Mouse (Mus musculus): ENCODE results near the gene Cdc42bpb. TPM values are rescaled to one million over a fixed set of nuclear protein-coding genes. Genes with fewer than 3 reads are reported as not detected.

The Cdc42bpb gene
- polyA plus RNA-seq, 1 experiment: not detected

- no peak for TF ChIP-seq GATA1 (IDR thresholded peaks at IDR 0.05; ENCODE audit: low read length)
Observed at GRCm38 (mm10) chr12:111293025-111293424, 84.5 kb downstream of the Cdc42bpb start.

- TF ChIP-seq GATA1 (IDR thresholded peaks at IDR 0.05; ENCODE audit: low read length): no peak
Observed at GRCm38 (mm10) chr12:111284532-111284931, 93.0 kb downstream of the Cdc42bpb start.

- no peak for TF ChIP-seq GATA1 (IDR thresholded peaks at IDR 0.05; ENCODE audit: low read length)
Observed at GRCm38 (mm10) chr12:111283573-111283972, 93.9 kb downstream of the Cdc42bpb start.

- TF ChIP-seq GATA1 (IDR thresholded peaks at IDR 0.05; ENCODE audit: low read length): no peak
Observed at GRCm38 (mm10) chr12:111276371-111276770, 101.1 kb downstream of the Cdc42bpb start.

GRCm38 (mm10) chr12:111275150-111275841, 102.2 kb downstream of the Cdc42bpb start:
- no peak for TF ChIP-seq GATA1 (IDR thresholded peaks at IDR 0.05; ENCODE audit: low read length)

- no peak for TF ChIP-seq GATA1 (IDR thresholded peaks at IDR 0.05; ENCODE audit: low read length)
Observed at GRCm38 (mm10) chr12:111274447-111275149, 102.9 kb downstream of the Cdc42bpb start.

GRCm38 (mm10) chr12:111274006-111274405, 103.5 kb downstream of the Cdc42bpb start:
- no peak for TF ChIP-seq GATA1 (IDR thresholded peaks at IDR 0.05; ENCODE audit: low read length)

- TF ChIP-seq GATA1 (IDR thresholded peaks at IDR 0.05; ENCODE audit: low read length): no peak
Observed at GRCm38 (mm10) chr12:111272420-111272819, 105.1 kb downstream of the Cdc42bpb start.

- no peak for TF ChIP-seq GATA1 (IDR thresholded peaks at IDR 0.05; ENCODE audit: low read length)
Observed at GRCm38 (mm10) chr12:111271966-111272365, 105.6 kb downstream of the Cdc42bpb start.

- TF ChIP-seq GATA1 (IDR thresholded peaks at IDR 0.05; ENCODE audit: low read length): no peak
Observed at GRCm38 (mm10) chr12:111271406-111271805, 106.1 kb downstream of the Cdc42bpb start.

- no peak for TF ChIP-seq GATA1 (IDR thresholded peaks at IDR 0.05; ENCODE audit: low read length)
Observed at GRCm38 (mm10) chr12:111270629-111271277, 106.8 kb downstream of the Cdc42bpb start, which contains the start of gene Amn. TSS of gene Amn (plus strand) at chr12:111271095.

- no peak for TF ChIP-seq GATA1 (IDR thresholded peaks at IDR 0.05; ENCODE audit: low read length)
Observed at GRCm38 (mm10) chr12:111267673-111268325, 109.7 kb downstream of the Cdc42bpb start.

GRCm38 (mm10) chr12:111266592-111266991, 110.9 kb downstream of the Cdc42bpb start:
- TF ChIP-seq GATA1 (IDR thresholded peaks at IDR 0.05; ENCODE audit: low read length): no peak

- TF ChIP-seq GATA1 (IDR thresholded peaks at IDR 0.05; ENCODE audit: low read length): no peak
Observed at GRCm38 (mm10) chr12:111265212-111265611, 112.3 kb downstream of the Cdc42bpb start.

GRCm38 (mm10) chr12:111263650-111264049, 113.9 kb downstream of the Cdc42bpb start:
- no peak for TF ChIP-seq GATA1 (IDR thresholded peaks at IDR 0.05; ENCODE audit: low read length)

GRCm38 (mm10) chr12:111251227-111251626, 126.3 kb downstream of the Cdc42bpb start:
- no peak for TF ChIP-seq GATA1 (IDR thresholded peaks at IDR 0.05; ENCODE audit: low read length)

Measured in G1E-ER4 (cell line).